In the genomic region with DNA sequence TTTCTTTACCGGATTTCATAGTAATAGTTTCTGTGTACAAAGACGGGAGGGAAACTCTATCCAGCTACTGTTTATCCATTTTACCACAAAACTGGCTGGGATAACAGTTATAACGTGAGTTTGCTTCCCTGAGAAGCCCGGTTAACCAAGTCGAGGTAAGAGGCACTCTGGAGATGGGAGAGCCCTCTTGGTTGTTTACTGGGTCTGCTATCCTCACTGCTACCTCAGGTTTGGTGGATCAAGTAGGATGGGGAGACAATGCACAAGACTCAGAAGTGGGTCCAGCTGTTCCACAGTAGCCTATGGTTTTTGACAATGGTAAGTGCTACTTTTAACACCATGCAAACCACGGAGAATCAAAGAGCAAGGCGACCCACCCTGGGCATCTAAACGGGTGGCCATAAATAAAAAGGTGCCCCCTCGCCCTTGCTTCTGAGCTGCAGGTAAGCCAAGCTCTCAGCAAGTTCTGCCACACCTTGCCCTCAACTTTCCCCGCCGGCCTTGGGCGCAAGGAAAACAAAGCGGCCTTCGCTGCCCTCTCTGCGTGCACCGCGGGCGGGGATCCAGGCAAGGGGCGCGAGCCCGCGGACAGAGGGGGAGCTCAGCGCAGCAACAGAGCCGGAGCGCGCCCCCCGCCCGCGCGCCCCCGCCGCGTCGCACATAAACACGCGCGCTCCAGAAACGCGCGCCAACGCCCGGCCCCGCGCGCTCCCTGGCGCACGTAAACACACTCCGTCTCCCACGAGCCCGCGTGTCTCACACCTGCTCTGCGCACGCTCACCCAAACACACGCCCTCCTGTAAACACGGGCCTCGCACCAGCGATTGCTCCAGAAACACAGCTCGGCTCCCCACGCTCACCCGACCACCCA, we compare ENCODE assay signal across 7 mouse cellular contexts. TPM values are rescaled to one million over a fixed set of nuclear protein-coding genes. Genes with fewer than 3 reads are reported as not detected.
DNase-seq lines count a peak whose midpoint lies in the region; ATAC-seq and TF ChIP-seq lines count a peak whose summit lies in the region.

No protein-coding gene starts in this region.

- H3K27me3 ChIP-seq in E14TG2a.4 (ENCODE audit: insufficient read depth, low read length), result peaks cover 25% of the 10 kb centered on the region
- H3K27me3 ChIP-seq in embryonic facial prominence, embryonic 11.5 days (ENCODE audit: control insufficient read depth, insufficient read depth, low read length), result peaks cover 19% of the 10 kb centered on the region
- no peaks in the 10 kb centered on the region for H3K27me3 ChIP-seq in hindbrain, embryonic 16.5 days (replicated peaks; ENCODE audit: control insufficient read depth, insufficient read depth, low read length)
- H3K27me3 ChIP-seq in liver, embryonic 12.5 days (replicated peaks), result peaks cover 69% of the 10 kb centered on the region

- peak; percentile 31 for DNase-seq in ES-CJ7 (ENCODE audit: low read depth, low spot score)
- peak; percentile 60 for DNase-seq in embryonic facial prominence, embryonic 11.5 days (ENCODE audit: low spot score)
- peak; percentile 58 for DNase-seq in retina, postnatal 7 days (ENCODE audit: low read depth, low spot score)
- DNase-seq in urinary bladder, postnatal 10 days (ENCODE audit: low spot score), result no peak

- peak overlapping the region; percentile 66 for H3K9ac ChIP-seq in embryonic facial prominence, embryonic 11.5 days (replicated peaks; ENCODE audit: low read length)
- H3K9ac ChIP-seq in hindbrain, embryonic 16.5 days (ENCODE audit: low read depth, low read length), result peak overlapping the region; percentile 94
- peak overlapping the region; percentile 35; the same call in 1 of the 2 replicates for H3K9ac ChIP-seq in liver, embryonic 12.5 days

- peak overlapping the region; percentile 86 for H3K4me3 ChIP-seq in E14TG2a.4 (replicated peaks; ENCODE audit: low read length)
- H3K4me3 ChIP-seq in embryonic facial prominence, embryonic 11.5 days (ENCODE audit: low read depth, low read length), result peak overlapping the region; percentile 75
- H3K4me3 ChIP-seq in hindbrain, embryonic 16.5 days (ENCODE audit: low read length), result peak overlapping the region; percentile 85
- H3K4me3 ChIP-seq in liver, embryonic 12.5 days, result peak overlapping the region; percentile 54

- H3K4me1 ChIP-seq in E14TG2a.4 (replicated peaks; ENCODE audit: low read depth, low read length), result peaks cover 55% of the 10 kb centered on the region
- no peaks in the 10 kb centered on the region for H3K4me1 ChIP-seq in embryonic facial prominence, embryonic 11.5 days (ENCODE audit: control insufficient read depth, insufficient read depth, low read length)
- peaks cover 33% of the 10 kb centered on the region for H3K4me1 ChIP-seq in hindbrain, embryonic 16.5 days (ENCODE audit: control insufficient read depth, insufficient read depth, low read depth, low read length)
- peaks cover 12% of the 10 kb centered on the region for H3K4me1 ChIP-seq in liver, embryonic 12.5 days

- TF ChIP-seq CTCF in E14TG2a.4 (conservative IDR thresholded peaks at IDR 0.05; ENCODE audit: low read length), result no peak

- H3K4me2 ChIP-seq in embryonic facial prominence, embryonic 11.5 days (ENCODE audit: low read depth, low read length), result peak overlapping the region; percentile 89
- H3K4me2 ChIP-seq in hindbrain, embryonic 16.5 days (ENCODE audit: low read length), result peak overlapping the region; percentile 64
- H3K4me2 ChIP-seq in liver, embryonic 12.5 days, result peak overlapping the region; percentile 81

- no peaks in the 10 kb centered on the region for H3K9me3 ChIP-seq in E14TG2a.4 (ENCODE audit: low read length)
- no peaks in the 10 kb centered on the region for H3K9me3 ChIP-seq in embryonic facial prominence, embryonic 11.5 days (replicated peaks; ENCODE audit: control insufficient read depth, low read length)
- H3K9me3 ChIP-seq in hindbrain, embryonic 16.5 days (ENCODE audit: control insufficient read depth, low read length), result no peaks in the 10 kb centered on the region
- no peaks in the 10 kb centered on the region for H3K9me3 ChIP-seq in liver, embryonic 12.5 days (replicated peaks)

- 4% methylated on average over 60 of the region's 60 CpGs for WGBS in embryonic facial prominence, embryonic 11.5 days
- WGBS in hindbrain, embryonic 16.5 days, result 1% methylated on average over 56 of the region's 60 CpGs
- 5% methylated on average over 60 of the region's 60 CpGs for WGBS in liver, embryonic 12.5 days (ENCODE audit: insufficient replicate concordance)

- H3K36me3 ChIP-seq in E14TG2a.4 (ENCODE audit: insufficient read depth, low read length), result no peaks in the 10 kb centered on the region
- H3K36me3 ChIP-seq in embryonic facial prominence, embryonic 11.5 days (replicated peaks; ENCODE audit: control insufficient read depth, insufficient read depth, low read depth, low read length), result no peaks in the 10 kb centered on the region
- H3K36me3 ChIP-seq in hindbrain, embryonic 16.5 days (ENCODE audit: control insufficient read depth, insufficient read depth, low read length), result no peaks in the 10 kb centered on the region
- H3K36me3 ChIP-seq in liver, embryonic 12.5 days, result no peaks in the 10 kb centered on the region

- H3K27ac ChIP-seq in embryonic facial prominence, embryonic 11.5 days (replicated peaks; ENCODE audit: low read depth, low read length), result peak overlapping the region; percentile 52; the same call in 1 of the 2 replicates
- peak overlapping the region; percentile 97 for H3K27ac ChIP-seq in hindbrain, embryonic 16.5 days (ENCODE audit: low read depth, low read length)
- H3K27ac ChIP-seq in liver, embryonic 12.5 days, result no peak overlapping the region

- ATAC-seq in embryonic facial prominence, embryonic 11.5 days (replicated peaks; ENCODE audit: insufficient number of reproducible peaks, low FRiP score, low TSS enrichment, low read depth), result no peak
- peak; percentile 49 for ATAC-seq in hindbrain, embryonic 16.5 days
- 0 out of 2 replicates have a peak, but pooled peaks have one; percentile 8 for ATAC-seq in liver, embryonic 12.5 days

RNA-seq across cellular contexts. Expression of gene Gm13090, which starts 18.0 kb away (rescaled TPM):
- not detected in 2 replicates for polyA plus RNA-seq in embryonic facial prominence, embryonic 11.5 days (2014; fragmentation: Nextera tagmentation; extraction: Ambion mirVana)
- polyA plus RNA-seq in hindbrain, embryonic 16.5 days (2015; fragmentation: Nextera tagmentation; extraction: Ambion mirVana), result not detected in 2 replicates
- not detected in 2 replicates for polyA plus RNA-seq in liver, embryonic 12.5 days (2016; fragmentation: Nextera tagmentation; extraction: Ambion mirVana)

RNA-seq across cellular contexts. Expression of gene Vamp3, which starts 49.6 kb away (rescaled TPM):
- 69.9 and 73.4 TPM in 2 replicates for polyA plus RNA-seq in embryonic facial prominence, embryonic 11.5 days (2014; fragmentation: Nextera tagmentation; extraction: Ambion mirVana)
- polyA plus RNA-seq in hindbrain, embryonic 16.5 days (2015; fragmentation: Nextera tagmentation; extraction: Ambion mirVana), result 54.6 and 55.7 TPM in 2 replicates
- 51.0 and 53.2 TPM in 2 replicates for polyA plus RNA-seq in liver, embryonic 12.5 days (2016; fragmentation: Nextera tagmentation; extraction: Ambion mirVana)

Comparison
In these comparisons a context has a peak if more than half of its experiments do, and no peak if none do; other contexts are left out.
1. H3K9ac ChIP-seq: peak in every context shown above with its lines; median percentile 94 in hindbrain, embryonic 16.5 days; 66 in embryonic facial prominence, embryonic 11.5 days; 35 in liver, embryonic 12.5 days.